Mouse (Mus musculus) lung, postnatal 25 days (tissue): Measurements from ENCODE around the gene Itga9.
A peak's percentile ranks its signal among the peaks of the same experiment; 100 is the strongest.

Experiments used
- DNase-seq: peaks from one replicate; pipeline ENCODE4 v3.0.0; 2022; ENCODE audit warnings: low spot score

The Itga9 gene

DNA sequence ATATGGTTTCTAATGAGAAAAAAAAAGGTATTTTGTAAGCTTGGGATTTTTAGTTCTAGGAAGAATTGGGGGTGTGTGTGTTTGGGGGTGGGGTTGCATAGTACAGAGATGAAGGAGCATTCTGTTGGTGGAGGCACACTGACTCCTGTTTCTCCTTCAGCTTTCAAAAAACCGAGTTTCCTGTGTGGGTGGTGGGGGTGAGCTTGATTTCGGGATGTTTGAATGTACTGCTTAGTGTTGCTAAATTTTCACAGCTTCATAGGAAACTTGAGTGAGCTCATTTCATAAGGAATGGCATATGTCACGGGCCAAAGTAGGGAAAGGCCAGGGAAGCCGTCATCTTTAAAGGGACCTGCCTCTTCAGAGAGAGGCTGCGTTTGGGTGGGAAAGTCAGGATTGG is 122.5 kb downstream of the Itga9 start:
- DNase-seq: no peak

DNA sequence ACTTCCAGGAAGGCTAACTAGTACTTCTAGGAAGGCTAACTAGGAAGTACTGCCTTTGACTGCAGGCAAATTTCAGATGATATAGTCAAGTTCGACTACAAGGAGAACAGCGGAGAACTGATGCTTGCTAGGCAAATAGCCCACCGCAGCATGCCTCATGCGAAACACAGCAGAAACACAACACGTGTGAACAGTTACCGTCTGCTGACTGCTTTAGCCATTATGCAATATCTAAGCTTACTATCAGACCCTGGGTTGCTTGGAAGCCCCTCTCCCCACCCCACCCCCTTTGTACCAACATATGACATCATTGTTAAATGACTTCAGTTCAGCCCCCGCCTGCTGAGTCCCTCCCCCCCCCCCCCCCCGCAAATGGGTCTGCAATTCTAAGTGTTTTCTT is 123.7 kb downstream of the Itga9 start:
- DNase-seq: no peak

DNA sequence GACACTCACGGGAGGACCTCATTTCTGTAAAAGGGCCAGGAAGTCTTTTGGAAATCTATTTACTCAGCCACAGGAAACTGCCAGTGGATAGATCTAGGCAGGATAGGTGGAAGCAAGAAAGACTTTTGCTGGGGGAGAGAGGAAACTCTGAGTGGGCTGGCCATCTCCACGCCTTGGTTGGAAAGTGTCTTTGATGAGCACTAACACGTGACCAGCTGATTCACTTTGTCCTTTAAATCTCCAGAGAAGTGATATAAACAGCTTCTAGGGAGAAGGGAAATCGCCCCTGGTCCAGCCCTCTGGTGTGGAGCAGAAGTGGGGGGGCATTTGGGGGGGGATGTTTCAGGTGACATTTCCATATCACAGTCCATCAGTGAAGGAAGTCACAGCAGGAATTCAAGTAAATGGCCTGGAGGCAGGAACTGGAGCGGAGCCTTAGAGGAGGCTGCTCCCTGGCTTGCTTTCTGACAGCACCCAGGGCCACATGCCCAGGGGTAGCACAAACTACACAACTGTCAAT is 124.4 kb downstream of the Itga9 start:
- no peak for DNase-seq

DNA sequence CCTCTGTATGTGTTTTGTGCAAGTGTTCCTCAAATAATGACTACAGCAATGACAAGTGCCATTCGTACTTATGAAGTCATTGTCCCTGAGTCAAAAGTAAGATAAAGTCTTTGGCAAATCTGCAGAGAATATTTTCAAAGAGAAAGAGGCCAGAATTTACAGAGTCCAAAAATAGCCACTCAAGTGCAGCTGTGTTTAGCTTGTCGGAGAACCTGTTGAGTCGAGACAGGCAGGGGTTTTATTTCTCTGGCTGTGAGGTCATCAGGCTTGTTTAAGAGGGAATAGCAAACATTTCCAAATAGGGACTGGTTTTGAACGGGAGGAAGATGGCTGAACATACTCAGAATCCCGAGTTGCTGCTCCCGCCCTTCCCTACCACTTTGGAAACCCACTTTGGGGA is 125.2 kb downstream of the Itga9 start:
- DNase-seq: peak; percentile 83

DNA sequence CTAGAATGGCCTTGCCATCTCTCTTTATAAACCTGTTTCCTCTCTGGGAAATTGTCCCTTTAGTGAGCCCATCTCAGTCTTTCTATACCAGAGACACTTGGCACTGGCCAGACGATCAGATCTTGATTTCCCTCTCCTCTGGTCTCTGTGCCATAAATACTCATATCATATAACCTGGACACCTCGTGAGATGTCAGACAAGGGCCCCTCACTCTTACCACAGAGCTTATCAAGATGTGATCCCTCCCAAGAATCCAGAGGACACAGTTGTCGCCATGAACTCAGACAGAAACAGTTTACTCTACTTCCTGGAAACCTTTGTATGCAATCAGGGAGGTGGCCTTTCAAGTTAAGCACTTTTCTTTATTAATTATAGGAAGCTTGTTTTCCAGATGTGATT is 127.1 kb downstream of the Itga9 start:
- no peak for DNase-seq

DNA sequence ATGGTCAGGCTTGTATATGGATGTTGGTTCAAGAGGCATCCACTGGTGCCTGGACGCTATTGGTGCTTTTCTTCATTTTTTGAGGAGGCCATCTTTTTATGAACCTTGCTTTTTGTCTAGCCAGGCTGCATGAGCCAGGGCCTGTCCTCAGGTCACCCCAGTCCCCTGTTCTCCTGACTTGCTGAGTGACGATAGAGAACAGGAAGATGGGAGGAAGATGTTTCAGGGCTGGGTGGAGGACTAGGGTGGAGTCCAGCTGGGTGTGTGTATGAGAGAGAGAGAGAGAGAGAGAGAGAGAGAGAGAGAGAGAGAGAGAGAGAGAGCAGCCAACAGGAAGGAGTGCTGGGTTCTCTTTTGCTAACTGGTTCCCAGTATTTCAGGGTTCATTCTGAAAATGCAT is 130.6 kb downstream of the Itga9 start:
- no peak for DNase-seq

DNA sequence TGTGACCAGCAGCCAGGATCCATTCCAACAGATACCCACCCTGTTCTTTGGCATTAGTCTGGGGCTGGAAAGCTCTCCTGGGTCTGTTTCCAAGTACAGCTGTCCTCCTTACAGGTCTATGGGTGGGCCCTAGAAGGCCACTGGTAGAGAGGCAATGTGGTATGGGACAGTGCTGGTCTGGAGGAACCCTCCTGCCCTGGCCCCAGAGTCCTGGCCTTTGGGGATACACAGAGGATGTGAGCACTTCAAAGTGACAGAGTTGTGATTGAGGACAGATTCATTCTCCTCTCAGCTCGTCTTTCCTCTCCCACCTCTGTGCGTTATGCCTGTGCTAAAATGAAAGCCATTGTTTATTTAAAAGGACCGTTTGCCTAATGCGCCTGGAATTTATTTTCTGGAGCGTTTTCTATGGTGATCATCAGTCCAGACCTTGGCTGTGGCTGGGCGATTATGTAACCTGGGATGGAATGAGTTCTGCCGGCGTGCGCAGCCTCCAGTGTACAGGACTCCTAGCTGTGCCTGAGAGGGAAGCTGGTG is 131.2 kb downstream of the Itga9 start:
- peak; percentile 90 for DNase-seq

DNA sequence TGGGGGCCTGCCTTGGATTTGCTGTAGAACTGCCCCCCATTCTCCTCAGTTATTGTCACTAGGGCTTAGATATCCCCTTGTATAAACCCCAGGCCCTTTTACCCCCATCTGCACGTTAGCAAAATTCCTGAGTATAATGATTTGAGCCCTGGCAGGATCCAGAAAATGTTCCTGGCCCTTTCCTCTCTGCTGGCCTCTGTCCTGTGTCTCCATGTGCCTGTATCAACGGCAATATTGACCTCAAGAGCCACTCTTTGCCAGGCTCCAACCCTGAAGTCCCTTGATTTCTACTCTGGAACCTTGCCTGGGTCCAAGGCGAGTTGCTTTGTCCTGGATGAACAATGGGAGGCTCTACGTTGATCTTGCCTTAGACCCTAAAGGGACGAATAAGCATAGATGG is 131.8 kb downstream of the Itga9 start:
- no peak for DNase-seq

DNA sequence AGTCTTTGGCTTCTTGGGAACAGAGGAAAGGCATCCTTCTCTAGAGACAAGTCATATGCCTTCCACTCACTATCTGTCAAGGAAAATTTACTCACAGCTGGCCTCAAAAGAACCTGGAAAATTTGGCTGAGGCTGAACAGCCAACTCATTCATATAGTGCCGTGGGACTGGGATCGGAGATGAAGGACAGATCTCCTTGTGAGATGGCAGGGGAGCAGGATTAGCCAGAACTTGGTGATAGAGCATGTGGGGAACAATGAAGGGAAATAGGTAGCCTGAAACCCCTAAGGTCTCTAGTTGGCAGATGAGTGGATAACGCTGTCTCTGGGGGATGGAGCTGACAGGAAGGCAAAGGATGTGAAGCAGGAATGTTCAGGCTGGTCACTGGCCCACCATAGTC is 132.6 kb downstream of the Itga9 start:
- no peak for DNase-seq

DNA sequence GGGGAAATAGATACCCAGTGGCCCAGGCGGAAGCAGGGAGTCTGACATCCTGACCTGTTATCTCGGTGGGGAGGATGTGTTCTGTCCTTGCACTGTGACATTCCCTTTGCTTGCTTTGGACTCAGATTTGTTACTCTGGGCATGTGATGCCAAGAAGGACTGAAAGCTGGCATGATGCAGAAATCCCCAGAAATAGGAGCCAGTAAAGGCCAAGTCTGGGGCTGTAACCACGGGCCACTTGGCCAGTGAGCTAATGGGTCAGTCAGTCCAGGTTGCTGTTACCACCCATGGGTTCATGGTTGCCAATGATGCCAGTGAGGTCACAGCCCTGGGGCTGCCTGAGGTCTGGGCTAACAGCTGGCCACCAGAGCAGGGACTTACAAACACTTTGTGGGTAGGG is 133.2 kb downstream of the Itga9 start:
- no peak for DNase-seq

DNA sequence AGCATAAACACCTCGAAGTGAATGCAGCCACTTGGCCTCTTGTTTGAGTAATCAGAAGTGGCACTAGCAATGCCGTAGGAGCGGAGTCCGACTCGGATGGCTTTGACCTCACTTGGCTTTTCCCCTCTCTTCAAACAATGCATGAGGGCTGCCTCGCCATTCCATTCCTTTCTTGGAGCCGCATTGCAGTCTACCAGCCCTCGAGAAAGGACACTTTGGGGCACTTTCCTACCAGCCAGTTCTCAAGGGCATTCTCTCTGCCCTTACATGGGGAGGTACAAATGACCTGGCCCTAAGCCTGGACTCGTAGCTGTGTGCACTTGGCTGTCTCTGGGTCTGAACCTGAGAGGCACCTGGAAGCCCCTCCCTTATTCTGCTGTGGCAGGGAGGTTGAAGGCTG is 134.8 kb downstream of the Itga9 start:
- peak; percentile 89 for DNase-seq

DNA sequence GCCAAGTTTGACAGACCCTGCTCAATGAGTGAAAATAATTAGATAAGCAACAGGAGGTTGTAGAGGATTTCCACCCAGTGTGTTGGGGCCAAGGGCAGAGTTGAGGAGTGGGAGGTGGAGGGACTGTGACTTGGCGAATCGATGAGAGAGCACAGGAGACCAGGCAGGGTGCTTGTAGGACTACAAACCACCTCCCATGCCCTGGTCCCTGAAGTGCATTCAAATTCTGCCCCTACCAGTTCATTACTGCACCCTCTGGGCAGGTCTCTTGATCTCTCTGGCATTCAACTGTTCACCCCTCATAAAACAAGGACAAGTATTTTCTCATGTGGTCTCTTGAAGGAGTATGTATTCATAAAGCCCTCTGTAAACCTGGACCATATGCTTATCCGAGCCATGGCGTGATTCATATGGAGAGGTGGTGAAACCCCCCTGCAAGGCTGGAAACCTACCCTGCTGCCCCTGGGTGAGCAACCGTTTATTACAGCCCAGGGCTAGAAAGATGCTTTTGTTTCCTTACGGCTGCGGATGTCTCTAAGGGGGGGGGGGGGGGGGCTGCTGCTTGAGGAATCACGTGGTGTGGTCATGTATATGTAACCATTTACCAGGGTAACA is 143.0 kb downstream of the Itga9 start:
- DNase-seq: no peak

DNA sequence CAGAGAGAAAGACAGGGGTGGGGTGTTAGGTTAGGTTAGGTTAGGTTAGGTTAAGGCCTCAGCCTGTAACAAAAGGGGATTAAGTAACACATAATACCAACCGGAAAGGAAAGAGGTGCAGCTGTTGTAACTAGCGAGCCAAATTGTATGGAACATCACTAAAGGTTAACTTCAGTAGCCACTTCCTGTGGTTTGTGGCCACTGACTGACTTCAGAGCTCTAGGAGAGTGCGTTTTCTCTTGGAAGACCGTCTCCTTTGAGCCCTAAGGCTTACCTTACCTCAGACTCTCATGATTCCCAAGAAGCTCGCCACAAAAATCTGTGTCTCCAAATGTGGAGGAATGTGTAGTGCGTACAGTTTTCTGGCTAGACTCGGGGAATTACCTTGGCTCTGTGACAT is 144.3 kb downstream of the Itga9 start:
- DNase-seq: no peak

DNA sequence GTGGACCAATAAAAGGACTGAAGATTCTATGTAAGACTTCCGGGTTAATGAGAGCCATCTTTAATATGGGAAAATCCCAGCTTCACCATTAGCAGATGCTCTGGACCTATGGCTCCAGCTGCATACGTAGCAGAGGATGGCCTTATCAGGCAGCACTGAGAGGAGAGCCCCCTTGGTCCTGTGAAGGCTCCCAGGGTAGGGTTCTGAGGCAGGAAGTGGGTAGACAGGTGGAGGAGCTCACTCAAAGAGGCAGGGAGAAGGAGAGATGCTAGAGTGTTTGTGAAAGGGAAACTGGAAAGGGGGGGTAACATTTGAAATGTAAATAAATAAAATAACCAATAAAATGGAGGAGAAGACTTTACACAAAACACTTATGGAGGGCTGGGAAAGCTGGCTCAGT is 145.9 kb downstream of the Itga9 start:
- no peak for DNase-seq

DNA sequence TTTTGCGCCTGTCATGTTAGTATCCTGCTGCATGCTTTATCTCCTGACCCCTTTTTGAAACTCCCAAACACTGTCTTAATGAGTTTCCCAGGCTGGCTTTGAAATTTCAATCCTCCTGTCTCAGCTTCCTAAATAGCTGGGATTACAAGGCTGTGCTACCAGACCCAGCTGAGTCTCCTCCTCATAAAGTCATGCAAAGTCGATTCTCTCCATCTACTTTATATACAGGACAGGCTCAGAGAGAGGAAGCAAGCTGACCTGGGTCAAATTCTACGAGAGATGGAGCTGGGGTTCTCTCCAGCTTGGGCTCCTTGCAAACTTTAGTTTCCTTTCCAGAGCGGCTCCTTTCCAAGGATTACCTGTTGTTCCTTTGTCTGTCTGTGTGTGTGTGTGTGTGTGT is 153.0 kb downstream of the Itga9 start:
- DNase-seq: no peak

DNA sequence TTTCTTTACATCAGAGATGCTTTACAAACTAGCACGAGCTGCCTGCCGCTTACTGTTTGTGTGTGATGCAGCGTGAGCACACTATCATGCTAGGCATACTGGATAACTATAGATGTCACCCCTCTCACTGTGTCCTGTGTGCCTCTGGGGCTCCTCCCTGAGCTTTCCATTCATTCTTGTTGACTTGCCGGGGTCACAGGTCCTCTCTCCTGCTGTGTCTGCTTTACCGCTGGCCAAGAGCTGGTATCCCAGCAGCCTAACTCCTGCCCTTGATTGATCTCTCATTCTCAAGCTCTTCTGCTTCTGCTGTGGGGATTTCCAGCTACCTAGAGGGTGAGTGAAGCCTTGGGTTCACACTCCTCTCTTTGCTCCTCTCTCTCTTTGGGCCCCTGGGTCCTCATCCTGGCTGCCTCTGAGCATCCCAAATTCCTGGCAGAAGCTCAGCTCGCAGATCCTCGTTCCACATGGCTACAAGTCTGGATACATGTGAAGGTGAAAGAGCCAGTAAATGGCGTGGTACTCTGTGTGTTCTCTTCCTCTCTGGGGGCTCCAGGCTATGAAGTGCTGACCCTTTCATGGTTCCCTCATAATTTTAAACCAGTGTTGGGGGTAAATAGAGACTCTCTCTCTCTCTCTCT is 155.6 kb downstream of the Itga9 start:
- DNase-seq: no peak

DNA sequence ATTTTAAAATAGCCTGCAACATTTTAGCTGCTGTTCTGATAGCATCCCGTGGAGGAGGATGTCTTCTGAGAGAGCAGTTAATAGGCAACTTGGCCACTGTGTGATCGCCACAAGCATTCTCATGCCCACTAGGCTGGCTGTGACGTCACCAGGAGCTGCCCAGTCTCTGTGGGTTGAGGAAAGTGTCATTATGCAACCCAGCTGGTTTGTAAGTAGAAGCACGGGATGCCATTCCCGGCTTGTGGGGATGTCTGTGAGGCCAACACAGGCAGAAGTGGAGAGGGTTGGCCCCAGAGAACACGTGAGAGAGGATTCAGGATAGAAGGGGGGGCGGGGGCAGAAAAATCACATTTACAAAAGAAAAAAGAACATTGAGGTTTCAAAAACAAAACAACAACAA is 156.3 kb downstream of the Itga9 start:
- peak; percentile 85 for DNase-seq

DNA sequence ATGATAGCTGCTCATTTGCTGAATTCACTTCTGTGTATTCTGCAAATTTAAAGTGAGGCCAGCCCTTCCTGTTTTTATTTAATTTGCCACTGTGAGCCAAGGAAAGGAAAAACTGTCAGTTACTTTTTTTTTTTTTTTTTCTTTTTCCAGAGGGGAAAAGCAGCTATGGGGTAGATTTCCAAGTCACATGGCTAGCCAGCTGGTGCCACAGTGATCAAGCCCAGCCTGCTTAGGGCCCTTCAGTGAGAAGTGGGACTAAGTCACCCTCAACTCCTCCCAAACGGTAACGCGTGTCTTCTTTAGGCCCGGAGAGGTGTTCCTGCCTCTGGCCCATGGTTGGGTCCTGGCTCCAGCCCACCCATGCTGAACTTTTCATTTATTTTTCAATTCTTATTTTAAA is 156.7 kb downstream of the Itga9 start:
- peak; percentile 43 for DNase-seq

DNA sequence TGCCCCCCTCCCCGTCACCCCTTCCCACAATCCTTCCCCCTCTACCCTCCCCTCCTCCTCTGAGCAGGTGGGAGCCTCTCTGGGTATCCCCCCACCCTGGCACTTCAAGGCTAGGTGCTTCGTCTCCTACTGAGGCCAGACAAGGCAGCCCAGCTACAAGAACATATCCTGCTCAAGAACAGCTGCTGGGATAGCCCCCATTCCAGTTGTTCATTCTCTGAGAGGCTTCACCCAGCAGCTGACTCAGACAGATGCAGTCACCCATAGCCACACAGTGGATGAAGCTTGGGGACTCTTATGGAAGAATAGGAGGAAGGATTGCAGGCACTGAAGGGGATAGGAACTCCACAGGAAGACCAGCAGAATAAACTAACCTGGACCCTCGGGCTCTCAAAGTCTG is 157.2 kb downstream of the Itga9 start:
- DNase-seq: no peak

DNA sequence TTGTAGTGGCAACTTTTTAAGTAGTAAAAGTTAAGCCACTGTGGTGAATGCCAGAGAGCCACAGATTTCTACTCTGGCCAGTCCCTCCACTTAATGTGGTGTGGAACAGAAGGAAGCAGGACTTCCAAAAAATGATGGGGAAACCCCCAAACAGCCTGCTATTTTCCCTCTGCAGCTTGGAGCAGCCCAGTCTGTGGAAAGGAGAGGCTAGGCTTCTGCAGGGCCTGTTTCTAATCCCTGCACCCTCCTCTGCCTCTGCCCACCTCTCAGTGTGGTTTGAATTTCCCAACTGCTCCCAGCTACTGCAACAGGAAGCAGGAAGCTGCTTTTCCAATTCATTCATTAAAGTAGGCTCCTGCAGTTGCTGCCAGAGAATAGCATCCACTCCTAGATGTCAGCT is 158.6 kb downstream of the Itga9 start:
- DNase-seq: no peak

DNA sequence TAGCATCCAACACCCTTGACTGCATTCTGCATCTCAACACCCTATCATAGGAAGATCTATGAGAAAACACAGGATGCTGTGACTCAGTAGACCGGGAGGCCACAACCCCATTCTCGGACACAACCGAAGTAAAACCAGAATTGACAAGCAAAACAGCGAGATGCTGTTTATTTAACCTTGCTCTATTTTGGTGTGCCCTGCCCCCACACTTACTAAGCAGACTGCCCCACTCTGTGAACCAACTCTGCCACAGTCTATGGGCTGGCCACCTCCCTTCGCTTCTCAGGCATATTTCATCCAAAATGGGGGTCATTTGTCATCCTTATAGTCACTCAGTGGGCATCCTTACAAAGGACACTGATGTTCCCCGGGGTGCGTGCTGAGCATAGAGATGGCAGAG is 160.5 kb downstream of the Itga9 start:
- DNase-seq: no peak

DNA sequence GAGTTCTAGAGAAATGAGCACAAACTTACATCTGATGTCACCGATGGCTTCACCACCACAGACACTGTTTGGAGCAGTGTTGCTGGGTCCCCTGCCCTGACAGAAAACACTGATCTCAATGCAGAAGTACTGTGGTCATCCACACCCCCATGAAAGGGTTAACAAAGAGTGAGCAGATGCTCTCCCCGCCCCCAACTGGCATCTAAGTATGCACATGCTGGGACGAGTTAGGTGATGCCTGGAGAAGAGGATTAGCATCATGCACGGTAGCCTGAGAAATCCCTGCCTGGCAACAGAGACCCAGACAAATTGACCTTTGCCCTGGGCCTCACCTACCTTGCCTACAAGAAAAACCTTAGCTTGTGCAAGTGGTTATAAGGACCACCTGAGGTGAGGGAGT is 162.1 kb downstream of the Itga9 start:
- DNase-seq: no peak

DNA sequence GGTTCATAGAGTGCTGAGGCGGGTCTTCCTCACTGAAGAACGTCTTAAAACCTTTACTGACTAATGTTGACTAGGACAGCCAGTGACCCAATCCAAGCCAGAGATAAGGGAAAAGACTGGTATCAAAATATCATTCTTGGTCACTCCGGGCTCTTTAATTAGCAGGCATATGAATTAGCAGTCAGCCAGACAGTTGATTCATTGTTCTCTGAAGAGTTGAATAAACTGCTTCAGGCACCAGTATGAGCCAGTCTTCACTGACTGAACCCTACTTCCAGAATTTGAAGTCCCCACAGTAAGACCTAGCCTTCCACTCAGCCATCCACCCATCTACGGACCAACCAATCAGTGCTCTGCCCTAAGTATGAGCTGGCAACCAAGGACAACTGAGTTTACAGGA is 163.9 kb downstream of the Itga9 start:
- no peak for DNase-seq

DNA sequence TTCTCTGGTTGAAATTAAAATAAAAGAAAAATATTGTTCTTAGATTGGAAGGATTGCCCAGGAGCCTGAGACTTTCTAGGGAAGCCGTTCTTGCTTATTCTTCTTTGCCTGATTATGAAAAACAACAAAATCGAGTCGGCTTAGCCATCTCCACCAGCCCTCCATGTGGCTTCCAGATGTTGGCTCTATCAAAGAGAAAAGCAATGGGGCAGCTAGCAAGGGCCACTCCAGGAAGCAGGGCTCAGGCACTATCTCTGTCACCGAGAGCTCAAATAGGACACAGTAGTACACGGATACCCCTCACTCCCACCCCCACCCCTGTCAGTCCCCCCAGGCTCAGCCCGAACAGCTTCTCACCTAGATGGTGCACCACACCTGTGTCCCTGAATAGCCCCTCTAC is 168.2 kb downstream of the Itga9 start:
- DNase-seq: no peak
